Mouse (Mus musculus): ENCODE data around the gene Anapc2. TPM values are rescaled to one million over a fixed set of nuclear protein-coding genes. Genes with fewer than 3 reads are reported as not detected.

Anapc2 gene
- polyA plus RNA-seq, 1 experiment from 2014 or later: 100 TPM

DNA sequence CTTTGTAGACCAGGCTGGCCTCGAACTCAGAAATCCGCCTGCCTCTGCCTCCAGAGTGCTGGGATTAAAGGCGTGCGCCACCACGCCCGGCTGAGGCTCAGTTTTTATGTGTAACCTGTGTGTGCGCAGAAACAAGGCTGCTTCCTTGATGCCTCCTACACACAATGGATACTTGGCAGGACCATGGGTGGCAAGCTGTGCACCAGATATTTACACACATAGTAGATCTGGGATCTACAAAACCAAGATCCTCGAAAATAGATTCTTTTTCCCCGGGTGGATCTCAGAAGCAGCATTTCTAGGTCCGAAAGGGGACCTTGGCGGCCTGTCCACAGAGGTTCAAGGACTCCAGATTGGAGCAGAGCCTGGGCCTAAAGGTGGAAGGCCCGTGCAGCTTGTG is 10.4 kb upstream of the Anapc2 start:
- Histone ChIP-seq H3K27me3 (replicated peaks; ENCODE audit: control insufficient read depth, insufficient read depth, low read length) (peaks cover 10% of the 10 kb centered on the region; the same call in 1 of the 2 replicates), H3K9me3 (ENCODE audit: control insufficient read depth, low read length) (no peaks in the 10 kb centered on the region), H3K4me3 (ENCODE audit: low read depth, low read length) (peak overlapping the region; percentile 83), H3K36me3 (ENCODE audit: control insufficient read depth, insufficient read depth, low read length) (no peaks in the 10 kb centered on the region), H3K4me2 (ENCODE audit: low read length) (peak overlapping the region; percentile 76), H3K9ac (ENCODE audit: low read length) (no peak overlapping the region), H3K27ac (ENCODE audit: low read depth) (0 out of 2 replicates have a peak overlapping the region, but pooled peaks have one; percentile 9), H3K4me1 (replicated peaks; ENCODE audit: control insufficient read depth, insufficient read depth, low read length) (peaks cover 19% of the 10 kb centered on the region)
- 48% methylated on average over 12 of the region's 12 CpGs for WGBS
- DNase-seq (ENCODE audit: low spot score): no peak
- ATAC-seq (replicated peaks; ENCODE audit: low FRiP score, low TSS enrichment, low read depth): no peak

DNA sequence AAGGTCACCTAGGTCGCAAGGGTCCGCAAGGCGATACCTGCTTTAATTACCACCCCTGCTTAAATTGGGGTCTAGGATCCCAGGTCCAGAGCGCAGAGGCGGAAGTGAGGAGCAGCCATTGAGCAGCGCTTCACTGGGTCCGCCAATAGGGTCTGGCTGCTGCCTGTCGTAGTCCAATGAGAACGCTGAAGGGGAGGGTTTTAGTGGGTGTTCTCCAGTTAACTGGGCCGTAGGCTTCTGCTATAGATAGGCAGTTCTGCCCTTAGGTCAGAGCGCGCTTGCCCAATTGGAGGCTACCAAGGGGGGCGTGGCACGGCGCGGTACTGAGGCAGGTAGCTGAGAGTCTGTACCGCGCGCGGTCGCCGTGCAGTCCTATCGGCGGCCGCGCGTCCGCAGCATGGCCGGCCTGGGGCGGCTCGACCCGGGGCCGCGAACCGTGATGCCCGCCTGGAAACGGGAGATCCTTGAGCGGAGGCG is 9.9 kb upstream of the Anapc2 start, which contains the start of gene Tprn:
Gene Tprn (plus strand): TSS at position 328 of the 477 bp plus-strand sequence.
- WGBS: under 1% methylated on average over 39 of the region's 39 CpGs

DNA sequence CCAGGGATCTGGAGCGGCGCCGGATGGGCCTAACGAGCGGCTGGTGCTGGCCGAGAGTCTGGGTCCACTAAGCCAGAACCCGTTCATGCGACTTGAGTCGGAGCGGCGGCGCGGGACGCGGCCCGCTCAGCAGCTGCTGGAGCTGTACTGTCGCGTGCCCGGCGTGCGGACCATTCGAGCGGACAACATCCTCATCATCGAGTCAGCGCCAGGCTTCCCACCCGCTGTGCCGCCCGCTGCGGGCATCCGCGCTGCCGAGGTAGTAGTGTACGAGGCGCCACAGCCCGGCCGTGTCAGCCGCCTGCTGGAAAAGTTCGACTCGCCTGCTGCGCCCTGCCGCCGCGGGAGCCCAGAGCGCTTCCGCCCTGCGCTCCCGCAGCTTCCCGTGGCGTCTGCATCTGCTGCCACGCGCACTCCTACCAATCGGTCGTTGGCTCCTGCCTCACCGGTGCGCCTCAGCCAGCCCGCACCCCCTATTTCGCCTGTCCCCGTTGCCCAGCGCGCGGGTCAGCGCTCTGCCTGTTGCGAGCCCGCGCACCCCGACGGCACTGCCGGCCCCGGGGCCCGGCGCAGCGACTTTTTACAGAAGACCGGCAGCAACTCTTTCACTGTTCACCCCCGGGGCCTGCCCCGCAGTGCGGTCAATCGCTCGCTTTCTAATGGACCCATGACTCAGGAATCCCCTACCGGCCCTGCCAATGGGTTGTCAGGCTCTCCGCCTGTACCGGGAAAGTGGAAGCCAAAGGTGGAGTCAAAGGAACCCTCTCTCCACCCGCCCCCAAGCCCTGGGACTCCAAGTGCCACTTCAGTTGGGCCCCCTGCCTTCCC is 9.3 kb upstream of the Anapc2 start:
- H3K4me2 ChIP-seq (ENCODE audit: low read length): peak overlapping the region; percentile 76
- peak overlapping the region; percentile 46 for H3K9ac ChIP-seq (ENCODE audit: low read length)
- H3K36me3 ChIP-seq (ENCODE audit: control insufficient read depth, insufficient read depth, low read length): no peaks in the 10 kb centered on the region
- peaks cover 20% of the 10 kb centered on the region for H3K4me1 ChIP-seq (replicated peaks; ENCODE audit: control insufficient read depth, insufficient read depth, low read length)
- WGBS: under 1% methylated on average over 76 of the region's 82 CpGs
- 0 out of 2 replicates have a peak, but pooled peaks have one; percentile 5 for ATAC-seq (replicated peaks; ENCODE audit: low FRiP score, low TSS enrichment, low read depth)
- no peaks in the 10 kb centered on the region for H3K9me3 ChIP-seq (ENCODE audit: control insufficient read depth, low read length)
- no peak overlapping the region for H3K27ac ChIP-seq (ENCODE audit: low read depth)
- peak overlapping the region; percentile 83 for H3K4me3 ChIP-seq (ENCODE audit: low read depth, low read length)
- no peak for DNase-seq (ENCODE audit: low spot score)
- peaks cover 10% of the 10 kb centered on the region; the same call in 1 of the 2 replicates for H3K27me3 ChIP-seq (replicated peaks; ENCODE audit: control insufficient read depth, insufficient read depth, low read length)

More for the DNA sequence above, 9.9 kb upstream of the Anapc2 start, which contains the start of gene Tprn:
- DNase-seq (ENCODE audit: low spot score) (peak; percentile 88), ATAC-seq (replicated peaks; ENCODE audit: low FRiP score, low TSS enrichment, low read depth) (peak; percentile 98)
- Histone ChIP-seq H3K36me3 (ENCODE audit: control insufficient read depth, insufficient read depth, low read length) (no peaks in the 10 kb centered on the region), H3K9me3 (ENCODE audit: control insufficient read depth, low read length) (no peaks in the 10 kb centered on the region), H3K4me1 (replicated peaks; ENCODE audit: control insufficient read depth, insufficient read depth, low read length) (peaks cover 20% of the 10 kb centered on the region), H3K4me2 (ENCODE audit: low read length) (peak within 1 kb of the TSS; percentile 76), H3K9ac (ENCODE audit: low read length) (peak within 1 kb of the TSS; percentile 46), H3K27ac (ENCODE audit: low read depth) (0 out of 2 replicates have a peak within 1 kb of the TSS, but pooled peaks have one; percentile 9), H3K4me3 (ENCODE audit: low read depth, low read length) (peak within 1 kb of the TSS; percentile 83), H3K27me3 (replicated peaks; ENCODE audit: control insufficient read depth, insufficient read depth, low read length) (peaks cover 10% of the 10 kb centered on the region; the same call in 1 of the 2 replicates)

DNA sequence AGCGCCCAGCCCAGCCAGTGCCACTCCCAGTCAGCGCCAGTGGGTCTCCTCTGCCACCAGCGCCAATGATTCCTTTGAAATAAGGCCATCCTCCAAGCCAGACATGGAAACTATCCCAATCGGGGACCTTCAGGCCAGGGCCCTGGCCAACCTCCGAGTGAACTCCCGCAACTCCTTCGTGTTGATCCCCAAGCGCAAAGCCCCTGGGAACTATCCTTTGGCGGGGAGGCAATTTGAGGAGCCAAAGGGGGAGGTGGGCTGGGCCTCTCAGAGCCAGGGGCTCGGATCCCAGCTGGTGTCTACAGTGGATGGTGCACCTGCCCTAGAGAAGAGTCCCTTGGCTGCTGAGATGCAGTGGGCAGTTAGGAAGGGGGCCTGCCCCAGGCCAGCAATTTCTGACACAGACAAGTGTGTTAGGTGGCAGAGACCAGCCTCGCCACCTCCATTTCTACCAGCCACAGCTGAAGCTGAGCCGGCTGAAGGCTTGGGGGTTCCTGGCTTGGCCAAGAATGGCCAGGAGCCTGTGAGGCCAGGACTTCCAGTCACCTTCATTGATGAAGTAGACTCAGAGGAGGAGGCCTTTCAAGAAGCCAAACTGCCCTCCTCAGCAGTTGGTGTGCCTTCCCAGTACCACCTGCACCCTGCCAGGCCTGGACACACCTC is 8.5 kb upstream of the Anapc2 start:
- Histone ChIP-seq H3K4me1 (replicated peaks; ENCODE audit: control insufficient read depth, insufficient read depth, low read length) (peaks cover 20% of the 10 kb centered on the region), H3K27me3 (replicated peaks; ENCODE audit: control insufficient read depth, insufficient read depth, low read length) (peaks cover 10% of the 10 kb centered on the region; the same call in 1 of the 2 replicates), H3K4me2 (ENCODE audit: low read length) (peak overlapping the region; percentile 76), H3K9me3 (ENCODE audit: control insufficient read depth, low read length) (no peaks in the 10 kb centered on the region), H3K4me3 (ENCODE audit: low read depth, low read length) (peak overlapping the region; percentile 83), H3K9ac (ENCODE audit: low read length) (peak overlapping the region; percentile 46), H3K27ac (ENCODE audit: low read depth) (no peak overlapping the region), H3K36me3 (ENCODE audit: control insufficient read depth, insufficient read depth, low read length) (peaks cover 5% of the 10 kb centered on the region; the same call in 1 of the 2 replicates)
- DNase-seq (ENCODE audit: low spot score): no peak
- WGBS: 22% methylated on average over 12 of the region's 12 CpGs
- ATAC-seq (replicated peaks; ENCODE audit: low FRiP score, low TSS enrichment, low read depth): no peak

DNA sequence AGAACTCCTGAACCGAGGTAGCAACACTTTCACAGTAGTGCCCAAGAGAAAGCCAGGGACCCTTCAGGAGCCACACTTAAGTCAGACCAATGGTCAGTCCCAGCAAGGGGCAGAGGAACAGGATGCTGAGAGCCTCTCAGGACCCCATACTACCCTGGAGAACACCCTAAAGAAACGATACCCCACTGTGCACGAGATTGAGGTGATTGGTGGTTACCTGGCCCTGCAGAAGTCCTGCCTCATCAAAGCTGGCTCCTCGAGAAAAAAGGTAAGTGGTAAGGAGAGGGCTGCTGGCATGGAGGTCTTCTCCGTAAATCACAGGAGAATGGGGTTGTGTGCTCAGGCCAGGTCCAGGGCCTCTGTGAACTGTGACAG is 8.0 kb upstream of the Anapc2 start:
- WGBS: 73% methylated on average over 5 of the region's 5 CpGs
- Histone ChIP-seq H3K27me3 (replicated peaks; ENCODE audit: control insufficient read depth, insufficient read depth, low read length) (peaks cover 10% of the 10 kb centered on the region; the same call in 1 of the 2 replicates), H3K4me1 (replicated peaks; ENCODE audit: control insufficient read depth, insufficient read depth, low read length) (peaks cover 20% of the 10 kb centered on the region), H3K9me3 (ENCODE audit: control insufficient read depth, low read length) (no peaks in the 10 kb centered on the region), H3K36me3 (ENCODE audit: control insufficient read depth, insufficient read depth, low read length) (peaks cover 7% of the 10 kb centered on the region; the same call in 1 of the 2 replicates), H3K4me2 (ENCODE audit: low read length) (no peak overlapping the region), H3K27ac (ENCODE audit: low read depth) (no peak overlapping the region), H3K4me3 (ENCODE audit: low read depth, low read length) (no peak overlapping the region), H3K9ac (ENCODE audit: low read length) (no peak overlapping the region)
- DNase-seq (ENCODE audit: low spot score) (no peak), ATAC-seq (replicated peaks; ENCODE audit: low FRiP score, low TSS enrichment, low read depth) (no peak)

DNA sequence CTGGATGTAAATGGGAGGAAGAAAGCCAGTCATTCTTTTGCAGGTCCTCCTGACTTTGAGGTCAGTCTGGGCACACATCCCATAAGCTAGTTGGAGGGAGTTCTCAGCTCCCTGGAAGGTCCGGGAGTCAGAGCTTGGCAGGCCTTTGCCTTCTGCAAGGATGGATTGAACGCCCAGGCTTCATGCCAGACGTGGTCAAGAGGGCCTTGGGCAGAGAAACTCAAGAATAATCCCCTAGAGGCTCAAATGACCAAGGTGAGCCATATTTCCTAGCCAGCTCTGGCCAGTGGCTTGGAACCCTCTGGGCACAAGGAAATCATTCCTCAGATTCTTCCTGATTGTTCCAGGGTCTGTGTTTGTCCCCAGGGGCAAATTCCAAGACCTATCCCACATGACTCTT is 7.4 kb upstream of the Anapc2 start:
- 80% methylated on average over 3 of the region's 3 CpGs for WGBS
- DNase-seq (ENCODE audit: low spot score) (no peak), ATAC-seq (replicated peaks; ENCODE audit: low FRiP score, low TSS enrichment, low read depth) (no peak)
- Histone ChIP-seq H3K36me3 (ENCODE audit: control insufficient read depth, insufficient read depth, low read length) (peaks cover 13% of the 10 kb centered on the region), H3K4me2 (ENCODE audit: low read length) (peak overlapping the region; percentile 27; the same call in 1 of the 2 replicates), H3K4me3 (ENCODE audit: low read depth, low read length) (no peak overlapping the region), H3K27ac (ENCODE audit: low read depth) (no peak overlapping the region), H3K9me3 (ENCODE audit: control insufficient read depth, low read length) (no peaks in the 10 kb centered on the region), H3K4me1 (replicated peaks; ENCODE audit: control insufficient read depth, insufficient read depth, low read length) (peaks cover 20% of the 10 kb centered on the region), H3K27me3 (replicated peaks; ENCODE audit: control insufficient read depth, insufficient read depth, low read length) (peaks cover 10% of the 10 kb centered on the region; the same call in 1 of the 2 replicates), H3K9ac (ENCODE audit: low read length) (no peak overlapping the region)

DNA sequence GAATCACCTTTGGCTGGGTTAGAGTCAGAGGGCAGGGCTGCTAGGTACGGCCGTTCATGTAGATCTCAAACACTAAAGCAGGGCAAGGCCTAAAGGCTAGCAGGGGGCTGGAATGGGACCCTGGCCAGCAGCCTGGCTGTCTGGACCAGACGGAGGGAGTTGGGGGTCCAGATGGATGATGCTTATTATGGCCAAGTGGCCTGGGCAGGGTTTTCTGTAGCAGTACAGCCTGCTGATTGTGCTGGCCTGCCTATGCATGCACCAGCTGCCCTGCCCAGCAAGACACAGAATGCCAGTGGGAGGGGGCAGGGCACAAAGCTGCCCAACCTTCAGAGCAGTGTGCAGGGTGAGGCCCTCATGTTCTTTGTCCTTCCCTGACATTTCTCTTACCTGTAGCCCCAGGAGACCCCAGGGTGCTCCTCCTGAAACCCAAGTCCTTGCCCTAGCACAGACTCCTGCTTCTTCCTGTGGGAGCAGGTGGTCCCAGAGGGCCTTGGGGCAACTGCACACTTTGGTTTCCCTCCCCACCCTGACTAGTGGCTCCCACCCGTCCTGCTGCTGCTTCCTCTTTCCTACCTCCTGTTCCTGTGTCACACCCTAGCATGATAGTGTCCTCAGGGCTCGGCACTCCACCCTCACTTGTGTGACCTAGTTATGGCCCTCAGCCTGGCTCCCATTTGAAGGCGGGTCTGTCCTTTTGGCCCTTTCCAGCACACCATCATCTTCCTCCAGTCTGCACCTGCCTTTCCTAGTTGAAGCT is 6.2 kb upstream of the Anapc2 start:
- 69% methylated on average over 6 of the region's 6 CpGs for WGBS
- Histone ChIP-seq H3K9me3 (ENCODE audit: control insufficient read depth, low read length) (no peaks in the 10 kb centered on the region), H3K36me3 (ENCODE audit: control insufficient read depth, insufficient read depth, low read length) (peaks cover 24% of the 10 kb centered on the region), H3K4me1 (replicated peaks; ENCODE audit: control insufficient read depth, insufficient read depth, low read length) (peaks cover 26% of the 10 kb centered on the region), H3K4me2 (ENCODE audit: low read length) (peak overlapping the region; percentile 27), H3K27ac (ENCODE audit: low read depth) (no peak overlapping the region), H3K4me3 (ENCODE audit: low read depth, low read length) (no peak overlapping the region), H3K27me3 (replicated peaks; ENCODE audit: control insufficient read depth, insufficient read depth, low read length) (peaks cover 10% of the 10 kb centered on the region; the same call in 1 of the 2 replicates), H3K9ac (ENCODE audit: low read length) (0 out of 2 replicates have a peak overlapping the region, but pooled peaks have one; percentile 11)
- no peak for ATAC-seq (replicated peaks; ENCODE audit: low FRiP score, low TSS enrichment, low read depth)
- DNase-seq (ENCODE audit: low spot score): no peak

DNA sequence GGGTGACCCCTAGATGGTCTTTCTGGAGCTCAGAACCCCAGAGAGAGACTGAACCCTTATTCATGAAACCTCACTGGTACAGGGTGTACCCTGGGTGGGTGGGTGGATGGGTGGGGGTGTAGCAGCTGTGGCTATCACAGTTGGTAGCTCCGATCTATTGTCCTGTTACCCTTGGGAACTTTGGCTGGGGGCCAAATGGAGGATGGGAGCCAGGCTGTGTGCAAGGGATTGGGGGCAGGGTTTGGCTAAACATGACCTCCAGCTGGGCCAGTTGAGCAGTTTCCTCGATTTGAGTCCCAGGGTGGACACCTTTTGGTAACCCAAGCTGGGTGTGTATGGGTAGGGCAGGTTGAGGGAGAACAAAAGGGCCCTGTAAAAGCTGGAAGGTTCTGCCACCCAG is 5.6 kb upstream of the Anapc2 start:
- Histone ChIP-seq H3K27me3 (replicated peaks; ENCODE audit: control insufficient read depth, insufficient read depth, low read length) (peaks cover 10% of the 10 kb centered on the region; the same call in 1 of the 2 replicates), H3K36me3 (ENCODE audit: control insufficient read depth, insufficient read depth, low read length) (peaks cover 24% of the 10 kb centered on the region), H3K4me1 (replicated peaks; ENCODE audit: control insufficient read depth, insufficient read depth, low read length) (peaks cover 32% of the 10 kb centered on the region), H3K9ac (ENCODE audit: low read length) (no peak overlapping the region), H3K4me3 (ENCODE audit: low read depth, low read length) (no peak overlapping the region), H3K9me3 (ENCODE audit: control insufficient read depth, low read length) (no peaks in the 10 kb centered on the region), H3K4me2 (ENCODE audit: low read length) (0 out of 2 replicates have a peak overlapping the region, but pooled peaks have one; percentile 27), H3K27ac (ENCODE audit: low read depth) (no peak overlapping the region)
- WGBS: 56% methylated on average over 2 of the region's 2 CpGs
- ATAC-seq (replicated peaks; ENCODE audit: low FRiP score, low TSS enrichment, low read depth) (no peak), DNase-seq (ENCODE audit: low spot score) (no peak)

Measured in intestine, embryonic 14.5 days (tissue).